Mouse (Mus musculus) CH12.LX (cell line): Measurements from ENCODE around the gene Galnt17. TPM values are rescaled to one million over a fixed set of nuclear protein-coding genes. Genes with fewer than 3 reads are reported as not detected.

Experiments used
- DNase-seq: peaks from one replicate; pipeline ENCODE4 v3.0.0-alpha.2; 2013; ENCODE audit errors: extremely low read depth
- H3K27ac ChIP-seq: 2 replicates; pipeline ENCODE4 v1.5.1; 2012; ENCODE audit warnings: low read depth, mild to moderate bottlenecking, control low read depth, moderate library complexity; ENCODE audit not compliant: insufficient read depth
- H3K27me3 ChIP-seq: replicated peaks from 2 replicates; pipeline ENCODE3; 2012; ENCODE audit warnings: inconsistent platforms
- H3K36me3 ChIP-seq, 2 experiments: replicated peaks in 1 of 2; 2 replicates each; pipeline versions ENCODE3 to v1.6.1; 2012; ENCODE audit warnings: inconsistent platforms in 1 of 2, low read length in 1 of 2, mild to moderate bottlenecking in 1 of 2, mixed read lengths in 1 of 2, moderate library complexity in 1 of 2; ENCODE audit not compliant: control insufficient read depth in 1 of 2, insufficient read depth in 1 of 2
- H3K4me1 ChIP-seq, 2 experiments: 2 replicates each; pipeline ENCODE4 v1.6.1; 2012; ENCODE audit warnings: inconsistent platforms in 1 of 2, moderate library complexity in 1 of 2; ENCODE audit not compliant: insufficient read depth in 2 of 2, control insufficient read depth in 1 of 2
- H3K4me2 ChIP-seq: 2 replicates; pipeline ENCODE4 v1.6.1; 2012; ENCODE audit warnings: low read depth, mild to moderate bottlenecking, control low read depth; ENCODE audit not compliant: poor library complexity, insufficient read depth, severe bottlenecking
- H3K4me3 ChIP-seq, 3 experiments: fragments of 150-350 bp in 1 of 3; sonication (generic) in 1 of 3; replicated peaks in 1 of 3; 2 replicates each; pipeline versions ENCODE3 to v1.5.1; 2011 to 2012; ENCODE audit warnings: low read depth in 2 of 3, low read length in 2 of 3, mild to moderate bottlenecking in 2 of 3, moderate library complexity in 2 of 3, control low read depth in 1 of 3, improper control_type of control experiment in 1 of 3, inconsistent platforms in 1 of 3, mixed read lengths in 1 of 3; ENCODE audit not compliant: poor library complexity in 1 of 3
- H3K79me2 ChIP-seq: replicated peaks from 2 replicates; pipeline ENCODE4 v1.6.1; 2012; ENCODE audit warnings: mild to moderate bottlenecking, moderate library complexity; ENCODE audit not compliant: control insufficient read depth, poor library complexity, insufficient read depth, severe bottlenecking; ENCODE audit errors: extremely low read depth
- H3K9ac ChIP-seq: 2 replicates; pipeline ENCODE4 v1.6.1; 2012; ENCODE audit warnings: low read depth, mild to moderate bottlenecking, control low read depth, moderate library complexity; ENCODE audit not compliant: insufficient read depth
- H3K9me3 ChIP-seq: replicated peaks from 2 replicates; pipeline ENCODE3; 2012; ENCODE audit warnings: low read length, inconsistent platforms, mixed read lengths
- BHLHE40 ChIP-seq: IDR thresholded peaks from 2 replicates; pipeline ENCODE4 v1.6.1; 2011; ENCODE audit warnings: mild to moderate bottlenecking, low read depth, low read length, improper control_type of control experiment
- CHD2 ChIP-seq: IDR thresholded peaks from 2 replicates; pipeline ENCODE4 v1.6.1; 2011; ENCODE audit warnings: low read length, improper control_type of control experiment
- CTCF ChIP-seq, 2 experiments: IDR thresholded peaks in 1 of 2; conservative IDR thresholded peaks in 1 of 2; 2 replicates each; pipeline ENCODE4 v1.5.1; 2011 to 2012; ENCODE audit warnings: low read depth in 2 of 2, low read length in 2 of 2, improper control_type of control experiment in 1 of 2, inconsistent platforms in 1 of 2, mild to moderate bottlenecking in 1 of 2, moderate library complexity in 1 of 2
- E2F4 ChIP-seq: IDR thresholded peaks from 2 replicates; pipeline ENCODE4 v1.6.1; 2011; ENCODE audit warnings: low read depth, low read length, improper control_type of control experiment; ENCODE audit not compliant: insufficient replicate concordance
- EP300 ChIP-seq: IDR thresholded peaks from 2 replicates; pipeline ENCODE4 v1.6.1; 2011; ENCODE audit warnings: low read length, improper control_type of control experiment
- ETS1 ChIP-seq: conservative IDR thresholded peaks from 2 replicates; pipeline ENCODE4 v1.6.1; 2012; ENCODE audit warnings: low read depth, mild to moderate bottlenecking, inconsistent platforms, low read length, improper control_type of control experiment, moderate library complexity
- GABPA ChIP-seq: IDR thresholded peaks from 2 replicates; pipeline ENCODE4 v1.6.1; 2012; ENCODE audit warnings: low read depth, low read length, improper control_type of control experiment, inconsistent platforms; ENCODE audit not compliant: insufficient replicate concordance
- HCFC1 ChIP-seq: IDR thresholded peaks from 2 replicates; pipeline ENCODE4 v1.6.1; 2012; ENCODE audit warnings: low read depth, mild to moderate bottlenecking, inconsistent platforms, low read length, improper control_type of control experiment
- IRF4 ChIP-seq: IDR thresholded peaks from 2 replicates; pipeline ENCODE4 v1.6.1; 2014; ENCODE audit warnings: low read depth, mild to moderate bottlenecking, inconsistent platforms, low read length, improper control_type of control experiment
- JUN ChIP-seq: IDR thresholded peaks from 2 replicates; pipeline ENCODE4 v1.6.1; 2011; ENCODE audit warnings: low read depth, mild to moderate bottlenecking, low read length, improper control_type of control experiment, moderate library complexity; ENCODE audit not compliant: insufficient read depth
- JUND ChIP-seq: conservative IDR thresholded peaks from 2 replicates; pipeline ENCODE4 v1.6.1; 2011; ENCODE audit warnings: low read depth, low read length, improper control_type of control experiment
- MAFK ChIP-seq: IDR thresholded peaks from 2 replicates; pipeline ENCODE4 v1.6.1; 2011; ENCODE audit warnings: low read length, improper control_type of control experiment; ENCODE audit not compliant: insufficient replicate concordance
- MAZ ChIP-seq: IDR thresholded peaks from 2 replicates; pipeline ENCODE4 v1.6.1; 2012; ENCODE audit warnings: low read depth, mild to moderate bottlenecking, inconsistent platforms, low read length, improper control_type of control experiment, moderate library complexity
- MEF2A ChIP-seq: IDR thresholded peaks from 2 replicates; pipeline ENCODE4 v1.6.1; 2014; ENCODE audit warnings: low read depth, mild to moderate bottlenecking, inconsistent platforms, low read length, improper control_type of control experiment, borderline replicate concordance
- MXI1 ChIP-seq: IDR thresholded peaks from 2 replicates; pipeline ENCODE4 v1.6.1; 2011; ENCODE audit warnings: mild to moderate bottlenecking, low read depth, low read length, improper control_type of control experiment
- MYC ChIP-seq: IDR thresholded peaks from 2 replicates; pipeline ENCODE4 v1.6.1; 2011; ENCODE audit warnings: low read depth, mild to moderate bottlenecking, improper control_type of control experiment, low read length
- NELFE ChIP-seq: IDR thresholded peaks from 2 replicates; pipeline ENCODE4 v1.6.1; 2011; ENCODE audit warnings: low read depth, low read length, improper control_type of control experiment
- NRF1 ChIP-seq: IDR thresholded peaks from 2 replicates; pipeline ENCODE4 v1.6.1; 2014; ENCODE audit warnings: low read depth, mild to moderate bottlenecking, inconsistent platforms, low read length, improper control_type of control experiment, moderate library complexity
- PAX5 ChIP-seq: IDR thresholded peaks from 2 replicates; pipeline ENCODE4 v1.6.1; 2012; ENCODE audit warnings: low read length, inconsistent platforms, mixed read lengths
- POLR2A ChIP-seq: IDR thresholded peaks from 2 replicates; pipeline ENCODE4 v1.6.1; 2011; ENCODE audit warnings: low read depth, mild to moderate bottlenecking, improper control_type of control experiment, low read length
- POLR2AphosphoS2 ChIP-seq: IDR thresholded peaks from 2 replicates; pipeline ENCODE4 v1.6.1; 2011; ENCODE audit warnings: low read depth, low read length, improper control_type of control experiment
- RCOR1 ChIP-seq: conservative IDR thresholded peaks from 2 replicates; pipeline ENCODE4 v1.6.1; 2012; ENCODE audit warnings: low read depth, mild to moderate bottlenecking, inconsistent platforms, low read length, improper control_type of control experiment
- SMC3 ChIP-seq: IDR thresholded peaks from 2 replicates; pipeline ENCODE4 v1.6.1; 2011; ENCODE audit warnings: low read depth, low read length, improper control_type of control experiment
- TBP ChIP-seq: conservative IDR thresholded peaks from 2 replicates; pipeline ENCODE4 v1.6.1; 2011; ENCODE audit warnings: low read depth, low read length, improper control_type of control experiment
- UBTF ChIP-seq: IDR thresholded peaks from 2 replicates; pipeline ENCODE4 v1.6.1; 2012; ENCODE audit warnings: low read depth, mild to moderate bottlenecking, inconsistent platforms, low read length, improper control_type of control experiment, moderate library complexity
- USF1 ChIP-seq: IDR thresholded peaks from 2 replicates; pipeline ENCODE4 v1.6.1; 2014; ENCODE audit warnings: low read depth, mild to moderate bottlenecking, inconsistent platforms, low read length, improper control_type of control experiment
- USF2 ChIP-seq: conservative IDR thresholded peaks from 2 replicates; pipeline ENCODE4 v1.6.1; 2011; ENCODE audit warnings: low read depth, low read length, improper control_type of control experiment
- ZC3H11A ChIP-seq: IDR thresholded peaks from 2 replicates; pipeline ENCODE4 v1.6.1; 2012; ENCODE audit warnings: low read depth, mild to moderate bottlenecking, inconsistent platforms, low read length, improper control_type of control experiment
- ZKSCAN1 ChIP-seq: IDR thresholded peaks from 2 replicates; pipeline ENCODE4 v1.6.1; 2012; ENCODE audit warnings: low read depth, inconsistent platforms, low read length, improper control_type of control experiment, borderline replicate concordance
- ZMIZ1 ChIP-seq: IDR thresholded peaks from 2 replicates; pipeline ENCODE4 v1.6.1; 2012; ENCODE audit warnings: low read depth, mild to moderate bottlenecking, inconsistent platforms, low read length, improper control_type of control experiment
- dilution Hi-C: fragments of 300-500 bp; cut with MboI; formaldehyde crosslinking; loops from 2 replicates; pipeline ENCODE4 v1.14.3; 2020; ENCODE audit warnings: low sequenced_read_pairs; ENCODE audit not compliant: extremely low pct_unique_long_range_greater_than_20kb, extremely low pct_ligation_motif_present
- in situ Hi-C: fragments of 300-500 bp; cut with MboI; formaldehyde crosslinking; loops from 3 replicates; pipeline ENCODE4 v1.14.3; 2019; ENCODE audit warnings: low sequenced_read_pairs, low pct_ligation_motif_present, low pct_unique_long_range_greater_than_20kb, mixed read lengths
- polyA plus RNA-seq: library from polyadenylated mRNA; unstranded; fragments of >175 nt; gene quantifications from 2 replicates; pipeline ENCODE4 v1.2.1, GENCODE M21; 2012; ENCODE audit warnings: low read depth; ENCODE audit not compliant: insufficient read length
- total RNA-seq, 2 experiments: library from RNA; depleted of rRNA; stranded (reverse); fragments of 300-350 nt in 1 of 2; fragments of >200 nt in 1 of 2; gene quantifications; 2 replicates each; pipeline ENCODE4 v1.2.3; 2012 to 2014

Galnt17 gene
- total and polyA plus RNA-seq, 3 experiments: 0.09 TPM; not detected in 2

- no peaks in the 10 kb centered on the region for H3K27me3 ChIP-seq
- in situ Hi-C loops: no loop called here
- H3K4me3 ChIP-seq: no peak overlapping the region
- TF ChIP-seq ETS1: no peak
- no peak for TF ChIP-seq GABPA
- TF ChIP-seq USF1: no peak
- no peak for TF ChIP-seq UBTF
- no peak overlapping the region for H3K4me2 ChIP-seq
- H3K9ac ChIP-seq: no peak overlapping the region
- no peaks in the 10 kb centered on the region for H3K36me3 ChIP-seq
- no peak overlapping the region for H3K27ac ChIP-seq
- dilution Hi-C loops: no loop called here
- DNase-seq: no peak
- no peaks in the 10 kb centered on the region for H3K4me1 ChIP-seq
- H3K9me3 ChIP-seq: peaks cover 63% of the 10 kb centered on the region
- no peaks in the 10 kb centered on the region for H3K79me2 ChIP-seq
Measured at GRCm38 (mm10) chr5:131218221-131218620, 90.1 kb downstream of the Galnt17 start.

- in situ Hi-C loops: no loop called here
Measured at GRCm38 (mm10) chr5:131211618-131212017, 96.7 kb downstream of the Galnt17 start.

GRCm38 (mm10) chr5:131201146-131201545, 107.2 kb downstream of the Galnt17 start:
- in situ Hi-C loops (no loop called here), dilution Hi-C loops (no loop called here)
- no peak for TF ChIP-seq USF2
- no peak for TF ChIP-seq CHD2
- TF ChIP-seq ZMIZ1: no peak
- TF ChIP-seq BHLHE40: no peak
- TF ChIP-seq JUND: no peak
- no peak for TF ChIP-seq ETS1
- no peak for TF ChIP-seq POLR2A
- TF ChIP-seq MAZ: no peak
- no peak for TF ChIP-seq MYC
- no peak for TF ChIP-seq ZKSCAN1
- TF ChIP-seq EP300: no peak
- no peak for TF ChIP-seq SMC3
- TF ChIP-seq IRF4: no peak
- Histone ChIP-seq H3K9me3 (peaks cover 67% of the 10 kb centered on the region), H3K4me3 (no peak overlapping the region), H3K27ac (no peak overlapping the region), H3K9ac (no peak overlapping the region), H3K4me1 (no peaks in the 10 kb centered on the region), H3K36me3 (no peaks in the 10 kb centered on the region), H3K27me3 (no peaks in the 10 kb centered on the region), H3K79me2 (no peaks in the 10 kb centered on the region), H3K4me2 (no peak overlapping the region)
- DNase-seq: no peak

More at GRCm38 (mm10) chr5:131211618-131212017, 96.7 kb downstream of the Galnt17 start:
- H3K36me3 ChIP-seq: no peaks in the 10 kb centered on the region
- no peaks in the 10 kb centered on the region for H3K27me3 ChIP-seq
- no peak overlapping the region for H3K27ac ChIP-seq
- H3K79me2 ChIP-seq: no peaks in the 10 kb centered on the region
- dilution Hi-C loops: no loop called here
- H3K9me3 ChIP-seq: peaks cover 69% of the 10 kb centered on the region
- no peaks in the 10 kb centered on the region for H3K4me1 ChIP-seq
- H3K4me2 ChIP-seq: no peak overlapping the region
- no peak overlapping the region for H3K9ac ChIP-seq
- no peak for DNase-seq
- H3K4me3 ChIP-seq: no peak overlapping the region
- TF ChIP-seq BHLHE40 (no peak), POLR2AphosphoS2 (no peak), NELFE (no peak), MXI1 (no peak), TBP (no peak), UBTF (no peak), ZMIZ1 (no peak), PAX5 (no peak), HCFC1 (no peak), MEF2A (no peak), JUN (no peak), E2F4 (no peak), GABPA (no peak), MAFK (no peak), CTCF (conservative IDR thresholded peaks at IDR 0.05 in 1 of 2, IDR thresholded peaks at IDR 0.05 in 1 of 2; ENCODE audit: low read depth in 2 of 2, low read length in 2 of 2) (no peak), JUND (no peak), NRF1 (no peak), ZC3H11A (no peak), RCOR1 (no peak), CHD2 (no peak)
